Mouse (Mus musculus) gastrocnemius, postnatal 14 days (tissue): ENCODE data around the gene Tln1. TPM values are rescaled to one million over a fixed set of nuclear protein-coding genes. Genes with fewer than 3 reads are reported as not detected.

Experiments
- DNase-seq: peaks from one replicate; pipeline ENCODE4 v3.0.0; 2021; ENCODE audit warnings: mixed read lengths
- intact Hi-C: fragments of 180-260 bp; cut with DNase I; formaldehyde crosslinking; loops from one replicate; pipeline ENCODE4 v1.15.1; 2025; ENCODE audit warnings: low total_unique reads
- total RNA-seq, 2 experiments: library from RNA; stranded (reverse); gene quantifications; 2 replicates each; pipeline ENCODE4 v1.2.3; 2021

The Tln1 gene
- total RNA-seq, 2 experiments from 2014 or later, result 67.6 to 77.4 TPM

DNA sequence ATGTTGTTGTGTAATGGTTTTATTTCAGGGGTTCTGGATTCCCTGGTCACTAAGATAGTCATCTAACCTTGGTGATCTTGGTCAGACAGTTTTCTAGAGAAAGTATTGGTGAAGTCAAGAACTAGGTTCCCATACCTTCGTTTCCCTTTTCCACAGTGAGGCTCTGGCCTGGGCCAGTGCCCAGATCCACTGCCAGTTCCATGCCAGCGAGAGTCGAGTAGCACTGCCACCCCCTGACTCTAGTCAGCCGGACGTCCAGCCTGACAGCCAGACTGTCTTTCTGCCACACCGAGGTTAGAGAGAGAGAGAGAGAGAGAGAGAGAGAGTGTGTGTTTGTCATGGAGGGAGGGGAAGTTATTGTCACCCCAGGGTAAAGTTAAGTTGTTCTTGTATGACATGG lies 17.2 kb upstream of the Tln1 start:
- no peak for DNase-seq
- intact Hi-C loops, result no loop called here

DNA sequence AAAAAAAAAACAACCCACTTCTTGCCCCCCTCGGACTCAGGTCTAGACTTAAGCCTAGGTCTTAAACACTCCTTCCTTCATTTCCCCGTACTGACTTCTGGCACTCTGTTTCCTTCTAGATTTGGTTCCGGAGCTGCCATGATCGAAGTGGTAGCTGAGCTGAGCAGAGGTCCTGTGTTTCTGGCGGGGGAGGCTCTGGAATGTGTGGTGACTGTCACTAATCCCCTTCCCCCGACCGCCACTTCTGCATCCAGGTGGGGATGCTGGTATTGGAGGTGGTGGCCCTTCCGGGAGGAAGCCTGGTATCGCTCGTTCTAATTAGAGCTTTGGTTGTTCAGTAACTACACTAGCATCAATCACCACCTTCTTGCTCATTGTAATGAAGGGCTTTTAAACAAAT lies 16.8 kb upstream of the Tln1 start:
- intact Hi-C loops, result no loop called here
- DNase-seq, result no peak

DNA sequence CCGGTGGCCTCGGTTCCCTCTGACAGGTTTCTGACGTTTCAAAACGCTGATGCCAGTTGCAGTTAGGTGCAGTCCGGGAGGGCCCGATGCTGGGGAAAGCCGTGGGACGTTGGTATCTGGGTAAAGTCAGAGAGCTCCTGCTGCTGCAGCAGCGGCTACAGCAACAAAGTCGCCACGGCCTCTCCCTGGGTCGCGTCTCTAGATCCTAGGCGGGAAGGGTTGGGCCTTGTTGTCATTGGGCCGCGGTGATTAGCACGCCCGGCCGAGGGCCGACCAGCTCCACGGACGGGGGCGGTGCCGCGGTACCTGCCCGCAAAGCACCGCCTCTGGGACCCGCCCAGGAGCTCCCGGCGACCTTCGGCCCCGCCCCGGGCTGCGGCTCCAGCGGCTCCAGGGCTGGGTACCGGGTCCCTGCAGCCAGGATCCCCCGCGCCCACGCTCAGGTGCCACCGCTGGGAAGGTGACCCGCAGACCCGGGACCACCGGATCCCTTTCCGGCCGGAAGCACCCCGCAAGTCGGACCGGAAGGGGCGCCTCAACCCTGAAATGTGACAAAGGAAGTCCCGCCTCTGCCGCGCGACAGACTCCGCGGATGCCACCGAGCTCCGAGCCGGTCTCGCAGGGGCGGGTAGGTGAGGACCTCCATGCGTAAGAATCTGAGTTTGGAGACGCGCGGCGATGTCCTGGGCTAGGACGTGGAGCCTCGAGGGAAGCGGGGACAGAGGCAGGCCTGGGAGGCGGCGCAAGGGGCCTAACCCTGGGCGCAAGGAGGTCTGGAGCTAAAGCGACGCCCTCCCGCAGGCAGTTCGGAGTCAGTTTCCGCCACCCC lies 16.1 kb upstream of the Tln1 start, which contains the start of the genes Rgp1 and Gba2:
TSS of gene Rgp1 (plus strand) at position 340 of the 829 bp plus-strand sequence.
TSS of gene Gba2 (minus strand) at position 498 of the 829 bp plus-strand sequence.
- DNase-seq, result peak; percentile 87
- intact Hi-C loops, result no loop called here

DNA sequence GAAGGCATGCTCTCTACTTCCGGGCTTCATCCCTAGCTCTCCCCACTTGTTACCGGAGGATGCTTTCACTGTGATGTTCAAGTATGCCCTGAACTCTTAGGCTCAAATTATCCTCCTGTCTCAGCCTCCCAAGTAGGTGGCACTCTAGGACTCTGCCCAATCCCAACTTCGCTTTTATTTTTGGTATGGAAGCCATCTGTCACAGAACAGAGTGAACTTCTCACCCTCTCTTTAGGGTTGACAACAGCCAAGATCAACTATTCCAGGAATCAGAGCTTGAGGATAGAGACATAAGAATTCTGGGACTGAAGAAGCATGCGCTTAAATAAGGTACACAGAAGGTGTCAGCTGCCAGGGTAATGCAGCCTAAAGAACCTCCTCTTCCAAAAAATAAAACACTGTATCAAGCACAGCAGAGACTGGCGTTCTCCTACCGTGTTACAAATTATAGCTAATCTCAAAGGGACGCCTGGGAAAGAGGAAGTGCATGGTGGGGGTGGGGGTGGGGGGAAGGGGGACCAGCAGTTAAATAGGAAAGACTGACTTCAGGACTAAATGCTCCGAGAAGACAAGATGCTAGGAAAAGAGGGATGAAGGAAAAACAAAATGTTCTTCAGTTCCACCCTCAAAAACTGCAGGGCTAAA lies 14.9 kb upstream of the Tln1 start:
- intact Hi-C loops, result no loop called here

DNA sequence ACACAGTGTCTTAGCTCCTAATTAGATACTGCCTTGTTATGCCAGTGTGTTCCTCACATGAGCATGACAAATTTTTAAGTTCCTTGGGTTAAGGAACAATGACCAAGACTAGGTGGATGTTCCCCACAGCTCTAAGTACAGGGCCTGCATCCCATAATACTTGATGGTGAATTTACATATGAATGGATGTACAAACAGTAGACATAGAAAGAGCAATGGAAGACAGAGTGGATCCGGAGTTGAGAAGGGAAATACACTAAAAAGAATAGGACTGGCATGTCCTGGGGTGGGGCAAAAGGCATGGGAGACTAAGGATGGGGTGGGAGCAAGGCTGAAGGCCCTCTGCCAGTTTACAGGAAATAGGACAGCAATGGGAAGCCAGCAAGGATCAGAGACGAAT lies 12.9 kb upstream of the Tln1 start:
- intact Hi-C loops, result no loop called here

More for the DNA sequence above, 14.9 kb upstream of the Tln1 start:
- DNase-seq, result no peak

DNA sequence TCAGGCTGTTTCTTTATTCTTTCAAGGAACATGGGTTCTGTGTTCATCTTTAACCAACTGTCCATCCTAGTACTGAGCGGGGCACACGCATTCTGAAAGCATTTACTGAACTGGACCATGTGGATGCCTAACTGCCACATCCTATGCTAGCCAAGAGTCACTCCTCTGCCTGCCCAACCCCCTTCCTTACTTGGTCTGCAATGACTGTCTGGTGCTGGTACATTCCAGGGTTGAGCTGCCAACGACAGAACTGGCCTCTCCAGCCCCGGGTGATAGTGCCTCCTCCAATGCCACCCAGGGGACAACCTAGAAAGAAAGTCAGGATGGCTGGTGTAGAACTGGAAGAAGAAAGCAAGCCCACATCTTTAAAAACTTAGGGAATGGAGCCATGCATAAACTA lies 11.1 kb upstream of the Tln1 start:
- no peak for DNase-seq

More for the DNA sequence above, 12.9 kb upstream of the Tln1 start:
- no peak for DNase-seq

DNA sequence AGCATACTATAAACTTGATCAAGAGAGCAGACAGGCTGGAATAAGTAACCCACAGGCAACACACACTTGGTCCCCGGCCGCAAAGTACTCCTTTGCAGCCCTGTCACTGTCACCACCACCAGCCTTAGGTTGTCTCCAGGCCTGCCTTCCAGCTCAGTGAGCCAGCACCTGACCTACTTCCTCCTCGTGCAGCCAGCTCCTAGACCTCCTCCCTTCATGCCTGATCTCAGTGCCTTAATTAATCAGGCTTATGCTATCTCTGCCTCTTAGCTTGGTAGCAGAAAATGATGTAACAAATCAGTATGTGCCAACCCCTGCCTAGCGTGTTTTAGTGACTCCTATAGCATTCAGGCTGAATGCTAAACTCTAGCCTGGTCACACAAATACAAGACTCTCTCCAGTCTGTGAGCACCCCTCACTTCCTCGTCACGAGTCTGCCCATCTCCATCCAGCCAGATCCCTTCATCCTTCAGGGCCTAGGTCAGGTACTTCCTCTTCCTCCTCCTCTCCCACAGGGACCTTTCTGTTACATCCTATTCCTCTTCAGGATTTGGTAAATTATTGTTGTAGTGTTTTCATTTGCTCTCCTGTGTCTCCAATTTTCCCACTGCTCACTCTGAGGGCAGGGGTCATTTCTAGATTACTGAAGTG lies 9.0 kb upstream of the Tln1 start:
- intact Hi-C loops, result no loop called here
- no peak for DNase-seq

More for the DNA sequence above, 11.1 kb upstream of the Tln1 start:
- intact Hi-C loops, result no loop called here

DNA sequence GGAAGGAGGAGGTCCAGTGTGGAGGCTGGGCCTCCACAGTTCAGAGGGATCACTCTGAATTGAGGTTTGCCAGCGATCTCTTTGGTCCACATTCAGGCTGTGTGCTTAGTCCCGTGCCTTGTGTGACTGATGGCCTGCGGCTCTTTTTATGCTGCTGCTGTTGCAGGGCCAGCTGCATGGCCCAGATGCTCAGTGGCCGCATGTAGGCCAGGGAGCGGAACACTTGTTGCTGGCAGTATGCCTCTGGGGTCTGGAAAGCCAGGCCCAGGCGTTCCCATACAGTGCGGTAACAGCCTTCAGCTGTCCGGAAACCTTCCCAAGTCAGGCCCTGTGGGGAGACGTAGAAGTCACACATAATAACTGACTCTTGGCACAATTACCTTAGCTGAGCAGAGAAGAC lies 4.6 kb upstream of the Tln1 start:
- intact Hi-C loops, result no loop called here

DNA sequence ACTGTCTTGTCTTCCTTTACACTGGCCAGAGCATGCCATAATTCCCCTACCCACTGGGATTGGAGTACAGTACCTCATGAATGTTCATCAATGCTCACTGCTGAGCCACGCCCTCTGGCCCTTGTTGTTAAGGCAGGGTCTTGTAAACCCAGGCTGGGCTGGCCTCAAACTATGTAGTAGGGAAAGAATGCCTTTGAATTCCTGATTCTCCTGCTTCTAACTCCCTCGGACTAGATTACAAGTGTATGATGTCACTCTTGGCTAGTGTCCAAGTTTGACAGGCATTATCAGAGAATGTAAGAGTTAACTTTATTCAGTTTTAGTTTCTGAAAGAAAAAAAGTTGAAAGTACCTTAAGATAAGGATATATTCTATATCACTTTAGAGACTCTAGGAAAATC lies 1.7 kb upstream of the Tln1 start:
- intact Hi-C loops, result no loop called here
- no peak for DNase-seq

More for the DNA sequence above, 4.6 kb upstream of the Tln1 start:
- DNase-seq, result peak; percentile 56

DNA sequence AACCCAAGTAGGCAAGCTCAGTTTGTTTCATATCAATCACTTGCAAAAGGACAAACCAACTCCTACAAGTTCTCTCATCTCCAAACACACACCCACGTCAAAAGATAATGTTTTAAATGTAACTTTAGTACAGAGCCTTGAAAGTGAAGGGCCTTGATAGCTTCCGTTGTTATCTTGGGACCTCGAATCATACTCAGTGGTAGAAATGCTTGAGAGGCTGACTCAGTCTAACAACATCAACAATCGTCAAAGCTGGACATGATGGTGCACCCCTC lies 1.0 kb upstream of the Tln1 start:
- no peak for DNase-seq
- intact Hi-C loops, result no loop called here

DNA sequence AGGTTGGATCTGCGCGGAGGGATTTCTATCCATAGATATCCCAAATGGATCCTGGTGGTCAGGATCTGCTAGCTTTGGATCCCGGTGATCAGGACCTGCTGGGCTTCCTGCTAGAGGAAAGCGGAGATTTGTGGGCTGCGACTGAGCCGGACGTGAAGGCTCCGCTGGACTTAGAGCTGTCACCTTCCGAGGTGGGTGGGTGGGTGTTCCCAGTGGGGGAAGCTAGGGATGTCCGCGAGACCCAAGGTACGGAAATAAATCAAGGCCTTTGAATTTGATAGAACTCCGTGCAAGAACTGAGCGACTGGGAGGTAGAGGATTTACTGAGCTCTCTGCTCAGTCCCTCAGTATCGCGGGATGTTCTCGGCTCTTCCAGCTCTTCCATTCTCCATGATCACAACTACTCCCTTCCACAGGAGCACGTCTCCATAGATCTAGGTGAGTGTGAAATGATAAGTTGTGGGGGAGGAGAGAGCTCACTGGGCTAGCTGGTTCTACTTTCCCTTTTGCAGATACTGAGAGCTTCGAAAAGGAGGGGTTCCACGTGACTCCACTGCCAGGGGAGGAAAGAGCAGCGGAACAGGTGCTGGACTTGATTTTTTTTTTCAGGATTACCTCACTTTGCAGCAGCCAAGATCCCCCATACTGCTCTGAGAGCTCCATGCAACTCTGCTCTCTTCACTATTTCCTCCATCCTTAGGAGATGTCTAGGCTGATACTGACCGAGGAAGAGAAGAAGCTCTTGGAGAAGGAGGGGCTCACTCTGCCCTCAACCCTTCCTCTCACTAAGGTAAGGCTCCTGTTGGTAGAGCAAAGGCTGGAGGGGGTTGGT lies 494 bp upstream of the Tln1 start:
- intact Hi-C loops, result no loop called here
- no peak for DNase-seq

DNA sequence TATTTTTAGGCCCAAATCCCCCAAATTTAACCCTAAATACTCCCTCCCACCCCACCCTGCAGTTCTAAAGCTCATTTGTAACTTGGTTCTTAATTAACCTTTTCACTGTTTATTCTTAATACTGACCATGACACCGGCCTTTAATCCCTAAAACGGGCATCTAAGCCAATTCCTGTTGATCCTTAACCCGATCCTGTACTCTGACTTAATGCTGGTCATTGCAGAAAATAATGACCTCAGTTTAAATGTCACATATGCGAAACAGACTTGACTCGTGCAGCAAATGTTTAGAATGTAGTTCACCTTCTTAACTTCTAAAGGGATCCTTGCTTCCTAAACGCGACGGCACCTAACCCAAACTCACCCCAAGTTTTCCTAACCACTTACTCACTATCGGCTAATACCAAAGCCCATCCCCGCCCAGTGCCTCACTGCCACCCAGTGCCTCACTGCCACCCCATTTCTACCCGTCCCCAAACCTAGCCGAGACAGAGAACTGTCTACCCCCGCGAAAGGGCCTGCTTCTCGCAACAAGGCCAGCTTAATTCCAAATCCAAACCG lies 975 bp downstream of the Tln1 start:
- DNase-seq, result no peak
- intact Hi-C loops, result no loop called here

DNA sequence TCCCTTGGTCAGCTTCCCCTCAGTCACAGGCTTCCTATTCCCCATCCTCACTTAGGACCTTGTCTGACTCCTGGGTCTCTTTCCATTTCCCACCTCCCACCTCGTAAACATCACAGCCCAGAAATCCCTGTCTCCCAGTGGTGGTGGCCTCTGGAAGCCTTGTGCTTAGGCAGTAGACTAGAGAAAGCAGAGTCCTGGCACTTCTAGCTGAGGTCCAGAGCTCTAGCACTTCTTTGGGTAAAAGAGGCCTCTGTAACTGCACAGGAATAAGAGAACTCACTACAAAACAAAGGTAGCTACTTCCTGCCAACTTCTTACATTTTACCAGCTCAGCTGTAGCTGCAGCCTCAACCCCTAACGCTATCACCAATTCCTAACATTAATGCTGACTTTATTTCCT lies 1.5 kb downstream of the Tln1 start:
- intact Hi-C loops, result no loop called here
- no peak for DNase-seq

DNA sequence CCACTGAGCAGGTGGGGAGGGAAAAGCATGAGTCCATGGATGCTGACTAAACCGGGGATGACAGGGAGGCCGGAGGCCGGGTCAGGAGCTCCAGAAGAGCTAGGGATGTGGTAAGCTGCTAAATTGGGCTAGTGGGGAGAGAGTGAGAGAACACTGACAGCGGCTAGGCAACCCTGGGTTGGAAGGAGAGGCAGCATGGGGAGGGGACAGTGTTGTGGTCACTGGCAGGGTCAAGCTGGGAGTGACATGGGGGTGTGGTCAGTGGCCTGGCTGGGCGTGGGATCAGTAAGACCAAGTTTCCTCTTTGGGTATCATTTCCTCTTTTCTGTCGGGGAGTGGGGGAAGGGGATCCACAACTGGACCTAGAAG lies 2.3 kb downstream of the Tln1 start:
- intact Hi-C loops, result no loop called here
- peak; percentile 55 for DNase-seq

DNA sequence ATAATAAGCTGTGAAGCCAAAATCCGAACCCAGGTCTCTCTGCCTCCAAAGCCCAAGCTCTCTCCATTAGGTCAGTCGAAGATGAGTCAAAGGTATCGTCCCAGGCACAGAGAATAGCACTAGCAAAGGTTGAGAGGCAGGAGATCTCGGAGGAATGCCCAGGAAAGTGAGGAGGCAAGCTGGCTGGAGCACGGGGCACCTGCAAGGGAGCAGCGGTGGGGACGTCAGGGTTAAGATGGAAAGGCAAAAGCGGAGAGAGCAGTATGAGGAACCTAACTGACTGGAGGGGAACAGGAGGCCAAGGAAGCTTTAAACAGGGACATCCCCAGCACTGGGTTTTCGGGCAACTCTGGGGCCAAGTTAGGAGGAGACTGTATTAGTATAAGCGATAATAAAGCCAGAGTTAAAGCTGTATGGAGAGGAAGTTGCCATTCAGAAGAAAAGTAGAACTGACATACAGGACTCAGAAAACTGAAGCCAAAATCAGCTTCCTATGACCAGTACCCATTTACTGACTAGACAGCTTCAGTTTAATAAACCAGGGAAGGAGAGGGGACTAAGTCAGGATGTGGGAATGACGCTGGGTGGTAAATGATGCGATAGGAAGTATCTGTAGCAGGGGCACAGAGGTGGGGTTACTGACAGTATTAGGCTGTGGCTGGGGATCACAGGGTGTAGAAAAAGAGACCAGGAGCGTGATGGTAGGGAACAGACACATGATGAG lies 2.8 kb downstream of the Tln1 start:
- DNase-seq, result no peak
- intact Hi-C loops, result no loop called here

DNA sequence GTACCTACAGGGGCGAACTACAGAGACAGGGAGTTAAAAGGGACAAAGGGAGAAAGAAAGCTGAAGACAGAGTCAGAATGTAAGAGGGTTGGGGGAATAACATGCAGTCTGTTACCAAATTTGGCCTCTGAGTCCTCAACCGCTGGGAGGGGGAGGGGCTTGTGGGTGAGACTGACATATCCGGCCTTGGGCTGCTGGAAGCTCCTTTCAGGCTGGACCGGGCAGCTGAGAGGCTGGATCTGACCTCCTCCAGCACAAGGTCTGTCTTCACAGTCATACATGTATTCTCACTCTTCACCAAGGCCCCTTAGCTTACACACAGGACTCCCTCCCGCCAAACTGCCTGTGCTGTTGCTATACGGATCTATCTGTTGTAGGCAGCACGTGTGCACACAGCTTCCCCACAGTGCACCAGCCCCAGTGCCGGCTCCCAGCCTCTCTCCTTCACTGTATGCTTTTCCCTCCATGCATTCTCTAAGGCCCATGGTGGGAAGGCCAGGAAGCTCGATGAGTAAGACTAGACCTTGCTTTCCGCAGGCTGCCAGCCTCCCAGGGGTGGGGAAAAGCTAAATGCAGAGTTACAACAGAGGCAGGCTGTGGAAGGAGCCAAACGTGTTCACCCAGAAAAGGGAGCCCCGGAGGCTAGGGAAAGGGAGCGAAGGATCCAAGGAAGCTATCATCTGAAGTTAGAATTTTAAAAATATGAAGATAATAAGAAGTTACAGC lies 3.7 kb downstream of the Tln1 start:
- intact Hi-C loops, result no loop called here
- peak; percentile 67 for DNase-seq

DNA sequence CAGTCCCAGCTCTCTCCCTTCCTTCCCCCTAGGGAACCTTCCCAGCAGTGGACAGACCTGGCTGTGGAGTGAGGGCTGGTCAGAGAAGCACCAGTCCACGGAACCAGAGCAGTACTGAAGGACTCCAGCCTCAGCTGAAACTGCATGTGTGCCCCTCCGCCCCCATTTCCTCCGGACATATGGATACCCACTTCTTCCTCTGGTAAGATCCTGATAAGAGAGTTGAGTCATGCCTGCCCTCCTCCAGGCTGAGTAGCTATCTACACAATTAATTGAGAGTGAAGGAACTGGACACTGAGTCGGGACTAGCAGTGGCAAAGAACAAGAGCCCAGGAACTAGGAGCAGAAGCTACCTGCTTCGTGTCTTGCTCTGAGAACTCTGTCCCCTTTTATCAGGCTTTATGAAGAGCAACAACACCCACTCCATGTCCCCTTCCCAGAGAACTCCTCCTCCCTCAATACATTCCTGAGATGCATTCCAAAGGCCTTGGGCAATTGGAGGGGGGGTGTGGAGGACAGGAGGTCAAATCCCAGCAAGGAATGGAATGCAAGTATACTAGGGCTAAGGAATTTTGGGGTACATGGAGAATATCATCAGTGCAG lies 4.4 kb downstream of the Tln1 start:
- DNase-seq, result no peak
- intact Hi-C loops, result no loop called here

DNA sequence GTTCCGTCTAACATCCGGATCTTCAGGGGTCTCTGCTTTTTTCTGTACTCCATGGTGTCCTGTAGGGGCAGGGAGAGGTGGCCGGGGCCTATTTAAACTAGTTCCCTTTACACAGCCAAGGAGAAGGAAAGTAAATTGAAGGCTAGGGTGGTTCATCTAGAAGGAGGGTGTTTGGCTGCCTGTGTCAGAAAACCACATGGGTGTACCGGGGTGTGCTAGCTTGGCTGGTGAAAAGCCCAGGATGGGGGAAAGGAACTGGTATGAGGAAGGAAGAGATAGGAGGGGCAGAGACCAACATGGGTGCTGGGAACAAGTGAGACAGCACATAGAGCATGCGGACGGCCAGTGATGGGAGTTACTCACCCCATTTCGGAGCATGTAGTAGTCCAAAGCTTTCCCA lies 6.6 kb downstream of the Tln1 start:
- intact Hi-C loops, result no loop called here
- no peak for DNase-seq
